14 mouse cellular contexts compared by ENCODE assay signal in the genomic region with DNA sequence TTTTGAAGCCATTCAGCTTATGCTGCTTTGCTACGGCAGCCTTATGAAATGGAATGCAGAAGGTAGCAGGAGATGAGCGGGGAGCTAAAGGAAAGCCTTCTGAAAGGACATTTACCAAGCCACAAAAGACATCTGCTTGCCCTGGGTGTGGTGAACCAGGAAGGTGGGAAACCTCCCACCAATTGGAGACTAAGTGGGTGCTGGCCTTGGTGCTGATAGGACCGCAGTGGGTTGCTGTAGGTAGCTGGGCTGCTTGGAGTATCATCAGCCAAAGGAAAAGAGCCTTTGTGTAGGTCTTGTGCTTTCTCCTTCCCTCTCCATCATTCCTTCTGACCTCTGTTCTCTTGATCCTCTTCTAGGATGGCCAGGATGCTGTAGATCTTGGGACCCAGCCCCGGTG.
DNase-seq lines count a peak whose midpoint lies in the region; ATAC-seq lines count a peak whose summit lies in the region.
"Had no signal": no experiment of that assay in that cellular context is flagged by ENCODE, and none has a peak within 500 bp of the region (broad histone marks: within the 10 kb centered on the region; RNA-seq: fewer than 3 reads in every experiment).

No protein-coding gene starts in this region.

- no peaks in the 10 kb centered on the region for H3K36me3 ChIP-seq in intestine, embryonic 14.5 days (ENCODE audit: control insufficient read depth, insufficient read depth, low read length)
- H3K36me3 ChIP-seq in intestine, embryonic 16.5 days (ENCODE audit: control insufficient read depth, insufficient read depth, low read length) = no peaks in the 10 kb centered on the region
- H3K36me3 ChIP-seq in limb, embryonic 11.5 days (ENCODE audit: control insufficient read depth, insufficient read depth, low read length) = no peaks in the 10 kb centered on the region

- no peak overlapping the region for H3K9ac ChIP-seq in intestine, embryonic 14.5 days (ENCODE audit: low read length)
- H3K9ac ChIP-seq in intestine, embryonic 16.5 days (ENCODE audit: low read depth, low read length) = no peak overlapping the region
- H3K9ac ChIP-seq in limb, embryonic 11.5 days (ENCODE audit: low read length) = no peak overlapping the region
- H3K9ac ChIP-seq: liver, embryonic 14.5 days had no signal

- 38% methylated on average over 4 of the region's 4 CpGs for WGBS in intestine, embryonic 14.5 days
- WGBS in intestine, embryonic 16.5 days = 40% methylated on average over 4 of the region's 4 CpGs
- WGBS in limb, embryonic 11.5 days = 33% methylated on average over 4 of the region's 4 CpGs

- ATAC-seq in intestine, embryonic 14.5 days (replicated peaks; ENCODE audit: low FRiP score, low TSS enrichment, low read depth) = no peak
- no peak for ATAC-seq in intestine, embryonic 16.5 days
- ATAC-seq in limb, embryonic 11.5 days (ENCODE audit: insufficient number of reproducible peaks, low FRiP score, low TSS enrichment, low read depth) = no peak

- no peaks in the 10 kb centered on the region for H3K4me1 ChIP-seq in intestine, embryonic 14.5 days (replicated peaks; ENCODE audit: control insufficient read depth, insufficient read depth, low read length)
- no peaks in the 10 kb centered on the region for H3K4me1 ChIP-seq in intestine, embryonic 16.5 days (ENCODE audit: control insufficient read depth, insufficient read depth, low read length)
- H3K4me1 ChIP-seq in limb, embryonic 11.5 days (ENCODE audit: control insufficient read depth, insufficient read depth, low read length) = no peaks in the 10 kb centered on the region

- no peaks in the 10 kb centered on the region for H3K9me3 ChIP-seq in intestine, embryonic 14.5 days (ENCODE audit: control insufficient read depth, low read length)
- H3K9me3 ChIP-seq in intestine, embryonic 16.5 days (ENCODE audit: control insufficient read depth, low read length) = no peaks in the 10 kb centered on the region
- H3K9me3 ChIP-seq in limb, embryonic 11.5 days (ENCODE audit: control insufficient read depth, low read length) = no peaks in the 10 kb centered on the region

- no peak overlapping the region for H3K27ac ChIP-seq in intestine, embryonic 14.5 days (ENCODE audit: low read depth)
- H3K27ac ChIP-seq in intestine, embryonic 16.5 days (ENCODE audit: low read length) = no peak overlapping the region
- no peak overlapping the region for H3K27ac ChIP-seq in limb, embryonic 11.5 days (replicated peaks; ENCODE audit: low read depth, low read length)
- H3K27ac ChIP-seq: liver, embryonic 14.5 days had no signal

- no peaks in the 10 kb centered on the region for H3K27me3 ChIP-seq in intestine, embryonic 14.5 days (replicated peaks; ENCODE audit: control insufficient read depth, insufficient read depth, low read length)
- H3K27me3 ChIP-seq in intestine, embryonic 16.5 days (replicated peaks; ENCODE audit: control insufficient read depth, insufficient read depth, low read length) = no peaks in the 10 kb centered on the region
- no peaks in the 10 kb centered on the region for H3K27me3 ChIP-seq in limb, embryonic 11.5 days (ENCODE audit: control insufficient read depth, insufficient read depth, low read length)

- no peak overlapping the region for H3K4me3 ChIP-seq in intestine, embryonic 14.5 days (ENCODE audit: low read depth, low read length)
- no peak overlapping the region for H3K4me3 ChIP-seq in intestine, embryonic 16.5 days (ENCODE audit: low read length)
- H3K4me3 ChIP-seq in limb, embryonic 11.5 days (ENCODE audit: low read depth, low read length) = no peak overlapping the region

- DNase-seq in intestine, embryonic 14.5 days (ENCODE audit: low spot score) = peak; percentile 73
- DNase-seq in 3T3-L1 (ENCODE audit: low read depth, low spot score) = peak; percentile 6
- DNase-seq in R1 (ENCODE audit: low read depth, low spot score) = peak; percentile 60
- DNase-seq in limb, embryonic 11.5 days (ENCODE audit: low spot score) = peak; percentile 77
- no peak for DNase-seq in right cerebral cortex, postnatal 36 days (ENCODE audit: low spot score in 2 of 2)
- no peak for DNase-seq in thymus, postnatal 14 days
- no peak for DNase-seq in gastrocnemius, postnatal 4 days (ENCODE audit: low spot score in 2 of 2)
- DNase-seq: cerebellum, adult 2 months; kidney, adult 8-10 months; layer of hippocampus, postnatal 36 days; spleen, adult 18-20 months; thymus, postnatal 4 days had no signal

- no peak overlapping the region for H3K4me2 ChIP-seq in intestine, embryonic 14.5 days (ENCODE audit: low read length)
- H3K4me2 ChIP-seq in intestine, embryonic 16.5 days (ENCODE audit: low read depth, low read length) = no peak overlapping the region
- H3K4me2 ChIP-seq in limb, embryonic 11.5 days (ENCODE audit: low read depth, severe bottlenecking) = no peak overlapping the region

Comparison
In these comparisons a context has a peak if more than half of its experiments do, and no peak if none do; other contexts are left out.
1. DNase-seq: peak in intestine, embryonic 14.5 days (single experiment), 3T3-L1 (single experiment), R1 (single experiment) and limb, embryonic 11.5 days (single experiment); none in right cerebral cortex, postnatal 36 days (0 of 2), thymus, postnatal 14 days (single experiment) and gastrocnemius, postnatal 4 days (0 of 2).